Mouse (Mus musculus) retina, adult 2 months (tissue): ENCODE data around the gene Tifa.

Experiments used
- DNase-seq: peaks from one replicate; pipeline ENCODE4 v3.0.0-alpha.2; 2012; ENCODE audit warnings: low read depth, low spot score

The Tifa gene

GRCm38 (mm10) chr3:127823886-127824863, 34.6 kb downstream of the Tifa start:
- DNase-seq: no peak

GRCm38 (mm10) chr3:127826503-127826902, 36.9 kb downstream of the Tifa start:
- no peak for DNase-seq

- no peak for DNase-seq
Measured at GRCm38 (mm10) chr3:127827123-127827522, 37.5 kb downstream of the Tifa start.

- no peak for DNase-seq
Measured at GRCm38 (mm10) chr3:127830183-127830582, 40.6 kb downstream of the Tifa start.

GRCm38 (mm10) chr3:127831079-127831478, 41.5 kb downstream of the Tifa start:
- DNase-seq: no peak

GRCm38 (mm10) chr3:127834040-127834439, 44.4 kb downstream of the Tifa start:
- DNase-seq: no peak

GRCm38 (mm10) chr3:127835594-127835993, 46.0 kb downstream of the Tifa start:
- no peak for DNase-seq

GRCm38 (mm10) chr3:127836798-127837153, 47.2 kb downstream of the Tifa start:
- no peak for DNase-seq

- peak; percentile 86 for DNase-seq
Measured at GRCm38 (mm10) chr3:127837154-127837865, 47.7 kb downstream of the Tifa start, which contains the start of gene Ap1ar. Gene Ap1ar, minus strand, starts transcription at chr3:127837523.

GRCm38 (mm10) chr3:127837972-127838644, 48.5 kb downstream of the Tifa start:
- no peak for DNase-seq

- no peak for DNase-seq
Measured at GRCm38 (mm10) chr3:127841926-127842325, 52.3 kb downstream of the Tifa start.

- no peak for DNase-seq
Measured at GRCm38 (mm10) chr3:127843324-127843940, 53.8 kb downstream of the Tifa start.

GRCm38 (mm10) chr3:127843941-127844327, 54.3 kb downstream of the Tifa start:
- DNase-seq: no peak

GRCm38 (mm10) chr3:127848088-127848808, 58.6 kb downstream of the Tifa start:
- DNase-seq: no peak

GRCm38 (mm10) chr3:127849922-127850321, 60.3 kb downstream of the Tifa start:
- no peak for DNase-seq

- no peak for DNase-seq
Measured at GRCm38 (mm10) chr3:127850776-127851646, 61.4 kb downstream of the Tifa start.

- DNase-seq: no peak
Measured at GRCm38 (mm10) chr3:127852722-127853121, 63.1 kb downstream of the Tifa start.

GRCm38 (mm10) chr3:127853431-127854206, 64.0 kb downstream of the Tifa start:
- DNase-seq: peak; percentile 56

GRCm38 (mm10) chr3:127861340-127861739, 71.7 kb downstream of the Tifa start:
- DNase-seq: no peak
